Mouse (Mus musculus) neural tube, embryonic 13.5 days (tissue): ENCODE measurements at regions not wholly inside any gene's neighbourhood (a gene's known extent, or its start where the extent isn't known, plus 50 kb on each side); places are given as distances from the start of the nearest gene placed in this dataset.

Experiments
- ATAC-seq: fragments of 200-750 bp; cut with Nextera tagmentation; 2 replicates; pipeline ENCODE4 v1.8.0; 2017; ENCODE audit warnings: low read depth, mild to moderate bottlenecking, moderate TSS enrichment, moderate library complexity
- H3K27ac ChIP-seq: fragments of 300-500 bp; sonication (generic); replicated peaks from 2 replicates; pipeline ENCODE4 v1.5.1; 2015; ENCODE audit warnings: moderate library complexity, mild to moderate bottlenecking, inconsistent platforms
- H3K27me3 ChIP-seq: fragments of 300-500 bp; sonication (generic); 2 replicates; pipeline ENCODE4 v1.6.1; 2015; ENCODE audit warnings: mild to moderate bottlenecking, inconsistent platforms
- H3K36me3 ChIP-seq: fragments of 300-500 bp; sonication (generic); 2 replicates; pipeline ENCODE4 v1.6.1; 2015; ENCODE audit warnings: mild to moderate bottlenecking, inconsistent platforms
- H3K4me1 ChIP-seq: fragments of 300-500 bp; sonication (generic); replicated peaks from 2 replicates; pipeline ENCODE4 v1.6.1; 2015; ENCODE audit warnings: inconsistent platforms
- H3K4me2 ChIP-seq: fragments of 300-500 bp; sonication (generic); 2 replicates; pipeline ENCODE4 v1.6.1; 2015; ENCODE audit warnings: inconsistent platforms, mild to moderate bottlenecking, moderate library complexity
- H3K4me3 ChIP-seq: fragments of 300-500 bp; sonication (generic); 2 replicates; pipeline ENCODE4 v1.5.1; 2015; ENCODE audit warnings: mild to moderate bottlenecking, inconsistent platforms
- H3K9ac ChIP-seq: fragments of 300-500 bp; sonication (generic); 2 replicates; pipeline ENCODE4 v1.6.1; 2015; ENCODE audit warnings: moderate library complexity, mild to moderate bottlenecking, inconsistent platforms
- H3K9me3 ChIP-seq: fragments of 300-500 bp; sonication (generic); 2 replicates; pipeline ENCODE4 v1.6.1; 2016; ENCODE audit warnings: inconsistent platforms
- WGBS: fragments of 180-500 bp; shearing (Covaris S2); methylation state at CpG from one replicate; pipeline ENCODE4 v1.1.7; 2015; 5-methylcytosine and 5-hydroxymethylcytosine counted together

GRCm38 (mm10) chrX:121301915-121302314 lies 989.0 kb upstream of the H2afb3 start:
- Histone ChIP-seq H3K4me3 (no peak overlapping the region), H3K9ac (no peak overlapping the region), H3K27ac (no peak overlapping the region), H3K4me1 (no peaks in the 10 kb centered on the region), H3K36me3 (no peaks in the 10 kb centered on the region), H3K4me2 (no peak overlapping the region), H3K9me3 (no peaks in the 10 kb centered on the region), H3K27me3 (no peaks in the 10 kb centered on the region)
- 42% methylated on average over 6 of the region's 6 CpGs for WGBS
- no peak for ATAC-seq

- Histone ChIP-seq H3K4me2 (no peak overlapping the region), H3K4me3 (no peak overlapping the region), H3K4me1 (no peaks in the 10 kb centered on the region), H3K9me3 (no peaks in the 10 kb centered on the region), H3K9ac (no peak overlapping the region), H3K27me3 (no peaks in the 10 kb centered on the region), H3K27ac (no peak overlapping the region), H3K36me3 (no peaks in the 10 kb centered on the region)
- ATAC-seq: no peak
Observed at GRCm38 (mm10) chrX:121291239-121291638, 978.3 kb upstream of the H2afb3 start.

GRCm38 (mm10) chrX:121270071-121270470 lies 957.2 kb upstream of the H2afb3 start:
- no peak for ATAC-seq
- Histone ChIP-seq H3K4me1 (no peaks in the 10 kb centered on the region), H3K36me3 (no peaks in the 10 kb centered on the region), H3K9me3 (no peaks in the 10 kb centered on the region), H3K27ac (no peak overlapping the region), H3K4me3 (no peak overlapping the region), H3K4me2 (no peak overlapping the region), H3K9ac (no peak overlapping the region), H3K27me3 (no peaks in the 10 kb centered on the region)

- no peak overlapping the region for H3K4me2 ChIP-seq
- no peaks in the 10 kb centered on the region for H3K4me1 ChIP-seq
- H3K9ac ChIP-seq: no peak overlapping the region
- H3K36me3 ChIP-seq: no peaks in the 10 kb centered on the region
- no peaks in the 10 kb centered on the region for H3K27me3 ChIP-seq
- no peaks in the 10 kb centered on the region for H3K9me3 ChIP-seq
- WGBS: 61% methylated on average over 2 of the region's 2 CpGs
- no peak overlapping the region for H3K4me3 ChIP-seq
- H3K27ac ChIP-seq: no peak overlapping the region
- ATAC-seq: no peak
Observed at GRCm38 (mm10) chrX:121269620-121270019, 956.7 kb upstream of the H2afb3 start.

- peak; percentile 53; the same call in 1 of the 2 replicates for ATAC-seq
- no peak overlapping the region for H3K4me3 ChIP-seq
- no peak overlapping the region for H3K27ac ChIP-seq
Observed at GRCm38 (mm10) chrX:121232142-121233000, 919.5 kb upstream of the H2afb3 start.

More at GRCm38 (mm10) chrX:121232142-121233000, 919.5 kb upstream of the H2afb3 start:
- no peaks in the 10 kb centered on the region for H3K4me1 ChIP-seq
- no peaks in the 10 kb centered on the region for H3K27me3 ChIP-seq
- no peaks in the 10 kb centered on the region for H3K9me3 ChIP-seq
- 32% methylated on average over 3 of the region's 3 CpGs for WGBS
- H3K36me3 ChIP-seq: no peaks in the 10 kb centered on the region
- no peak overlapping the region for H3K9ac ChIP-seq
- no peak overlapping the region for H3K4me2 ChIP-seq
